Mouse (Mus musculus): ENCODE results near the gene Igsf9. TPM values are rescaled to one million over a fixed set of nuclear protein-coding genes. Genes with fewer than 3 reads are reported as not detected.

Gene Igsf9
- total and polyA plus RNA-seq, 2 experiments from 2014 or later = 13.5 to 33.0 TPM

DNA sequence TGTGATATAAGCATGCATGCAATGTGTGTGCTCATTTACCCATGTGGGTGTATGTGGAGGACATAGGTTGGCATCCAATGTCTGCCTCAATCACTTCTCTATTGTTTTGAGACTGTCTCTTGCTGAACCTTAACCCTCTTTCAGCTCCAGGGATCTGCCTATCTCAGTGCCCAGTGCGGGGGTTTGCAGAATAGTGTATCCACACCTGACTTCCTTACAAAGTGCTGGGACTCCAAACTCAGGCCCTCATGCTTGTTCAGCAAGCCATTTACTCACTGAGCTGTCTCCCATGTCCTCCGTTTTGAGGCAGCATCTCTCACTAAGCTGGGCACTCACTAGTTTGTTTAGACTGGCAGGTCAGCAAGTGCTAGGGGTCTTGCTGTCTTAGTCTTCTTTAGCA lies 43.0 kb upstream of the Igsf9 start:
- no peaks in the 10 kb centered on the region for H3K27me3 ChIP-seq (ENCODE audit: insufficient read depth, low read length)
- no peak for TF ChIP-seq CTCF (IDR thresholded peaks at IDR 0.05; ENCODE audit: low read depth)
- H3K9me3 ChIP-seq (ENCODE audit: low read length) = no peaks in the 10 kb centered on the region
- no peak overlapping the region for H3K9ac ChIP-seq (replicated peaks; ENCODE audit: low read length)
- H3K4me1 ChIP-seq (ENCODE audit: insufficient read depth, low read length) = no peaks in the 10 kb centered on the region
- DNase-seq (ENCODE audit: low spot score) (no peak), ATAC-seq (no peak)
- H3K27ac ChIP-seq = no peak overlapping the region
- H3K4me3 ChIP-seq (ENCODE audit: low read length) = no peak overlapping the region
- no peak overlapping the region for H3K4me2 ChIP-seq (ENCODE audit: low read depth, low read length)
- 88% methylated on average over 2 of the region's 2 CpGs for WGBS
- H3K36me3 ChIP-seq (ENCODE audit: insufficient read depth, low read length) = no peaks in the 10 kb centered on the region

DNA sequence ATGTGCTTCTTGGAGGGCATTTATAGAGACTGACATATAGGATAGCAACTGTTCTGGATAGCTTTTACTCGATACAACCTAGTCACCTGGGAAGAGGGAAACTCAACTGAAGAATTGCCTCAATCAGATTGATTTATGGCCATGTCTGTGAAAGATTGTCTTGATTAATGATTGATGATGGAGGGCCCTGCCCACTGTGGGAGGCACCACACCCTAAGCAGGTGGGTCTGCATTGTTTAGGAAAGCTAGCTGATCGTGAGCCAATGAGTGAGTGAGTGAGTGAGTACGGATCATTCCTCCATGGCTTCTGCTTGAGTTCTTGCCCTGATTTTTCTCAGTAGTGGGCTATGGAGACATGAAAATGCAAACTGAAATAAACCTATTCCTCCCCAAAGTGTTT lies 41.1 kb upstream of the Igsf9 start:
- no peak for DNase-seq (ENCODE audit: low spot score)

DNA sequence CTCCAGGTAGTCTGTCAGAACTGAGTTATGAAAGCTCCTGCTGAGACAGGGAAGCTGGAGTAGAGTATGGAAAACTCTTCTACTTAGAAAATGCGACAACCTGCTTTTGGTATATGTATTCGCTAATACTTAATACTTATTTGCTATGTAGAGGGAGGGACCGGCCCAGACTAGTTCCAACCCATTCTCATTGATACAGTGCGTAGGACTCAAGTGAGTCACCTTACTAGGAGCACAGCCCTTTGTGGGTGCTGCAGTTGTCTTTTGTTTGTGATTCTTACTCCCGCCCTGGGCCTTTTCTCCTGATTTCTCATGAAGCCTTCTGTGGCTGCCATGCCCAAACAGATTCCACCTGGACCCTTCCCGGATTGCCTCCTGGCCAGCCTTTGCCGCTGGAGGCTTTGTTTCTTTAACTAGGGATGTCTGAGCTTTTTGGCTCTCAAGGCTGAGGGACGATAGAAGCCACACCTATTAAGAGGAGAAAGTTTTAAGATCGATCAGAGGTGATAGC lies 39.6 kb upstream of the Igsf9 start:
- no peak overlapping the region for H3K4me3 ChIP-seq (ENCODE audit: low read length)
- 89% methylated on average over 9 of the region's 9 CpGs for WGBS
- TF ChIP-seq CTCF (IDR thresholded peaks at IDR 0.05; ENCODE audit: low read depth) = no peak
- no peak overlapping the region for H3K9ac ChIP-seq (replicated peaks; ENCODE audit: low read length)
- DNase-seq (ENCODE audit: low spot score) = no peak
- H3K27ac ChIP-seq = no peak overlapping the region
- H3K4me1 ChIP-seq (ENCODE audit: insufficient read depth, low read length) = no peaks in the 10 kb centered on the region
- no peaks in the 10 kb centered on the region for H3K27me3 ChIP-seq (ENCODE audit: insufficient read depth, low read length)
- H3K36me3 ChIP-seq (ENCODE audit: insufficient read depth, low read length) = no peaks in the 10 kb centered on the region
- ATAC-seq = no peak
- no peak overlapping the region for H3K4me2 ChIP-seq (ENCODE audit: low read depth, low read length)
- H3K9me3 ChIP-seq (ENCODE audit: low read length) = no peaks in the 10 kb centered on the region

More for the DNA sequence above, 41.1 kb upstream of the Igsf9 start:
- H3K4me1 ChIP-seq (ENCODE audit: insufficient read depth, low read length) = no peaks in the 10 kb centered on the region
- no peak for TF ChIP-seq CTCF (IDR thresholded peaks at IDR 0.05; ENCODE audit: low read depth)
- H3K27me3 ChIP-seq (ENCODE audit: insufficient read depth, low read length) = no peaks in the 10 kb centered on the region
- WGBS = 83% methylated on average over 3 of the region's 3 CpGs
- no peak overlapping the region for H3K4me2 ChIP-seq (ENCODE audit: low read depth, low read length)
- no peaks in the 10 kb centered on the region for H3K36me3 ChIP-seq (ENCODE audit: insufficient read depth, low read length)
- H3K9me3 ChIP-seq (ENCODE audit: low read length) = no peaks in the 10 kb centered on the region
- no peak overlapping the region for H3K27ac ChIP-seq
- no peak for ATAC-seq
- no peak overlapping the region for H3K4me3 ChIP-seq (ENCODE audit: low read length)
- H3K9ac ChIP-seq (replicated peaks; ENCODE audit: low read length) = no peak overlapping the region

DNA sequence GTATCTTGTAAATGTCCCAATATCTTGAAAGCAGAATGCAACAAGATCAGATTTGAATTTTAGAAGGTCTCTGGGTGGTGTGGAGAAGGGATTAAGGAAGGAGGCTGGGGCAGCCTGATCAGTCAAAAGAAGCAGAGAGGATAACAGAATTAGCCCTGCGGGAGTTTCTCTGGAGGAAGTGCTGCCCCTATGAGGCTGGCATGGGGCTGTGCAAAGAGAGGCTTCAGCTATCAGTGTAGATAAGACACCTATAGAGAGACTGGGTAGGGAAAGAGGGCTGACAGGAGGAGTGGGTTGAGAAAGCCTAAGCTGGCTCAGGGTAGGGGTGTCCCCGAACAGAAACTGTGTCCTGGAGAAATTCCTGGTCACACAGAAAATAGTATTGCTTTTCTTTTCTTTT lies 31.4 kb upstream of the Igsf9 start:
- Histone ChIP-seq H3K4me3 (ENCODE audit: low read length) (no peak overlapping the region), H3K4me1 (ENCODE audit: insufficient read depth, low read length) (no peaks in the 10 kb centered on the region), H3K4me2 (ENCODE audit: low read depth, low read length) (no peak overlapping the region), H3K9ac (replicated peaks; ENCODE audit: low read length) (no peak overlapping the region), H3K27ac (no peak overlapping the region), H3K36me3 (ENCODE audit: insufficient read depth, low read length) (no peaks in the 10 kb centered on the region), H3K27me3 (ENCODE audit: insufficient read depth, low read length) (no peaks in the 10 kb centered on the region), H3K9me3 (ENCODE audit: low read length) (no peaks in the 10 kb centered on the region)
- ATAC-seq = no peak
- DNase-seq (ENCODE audit: low spot score) = no peak
- no peak for TF ChIP-seq CTCF (IDR thresholded peaks at IDR 0.05; ENCODE audit: low read depth)
- WGBS = 34% methylated on average over 2 of the region's 2 CpGs

DNA sequence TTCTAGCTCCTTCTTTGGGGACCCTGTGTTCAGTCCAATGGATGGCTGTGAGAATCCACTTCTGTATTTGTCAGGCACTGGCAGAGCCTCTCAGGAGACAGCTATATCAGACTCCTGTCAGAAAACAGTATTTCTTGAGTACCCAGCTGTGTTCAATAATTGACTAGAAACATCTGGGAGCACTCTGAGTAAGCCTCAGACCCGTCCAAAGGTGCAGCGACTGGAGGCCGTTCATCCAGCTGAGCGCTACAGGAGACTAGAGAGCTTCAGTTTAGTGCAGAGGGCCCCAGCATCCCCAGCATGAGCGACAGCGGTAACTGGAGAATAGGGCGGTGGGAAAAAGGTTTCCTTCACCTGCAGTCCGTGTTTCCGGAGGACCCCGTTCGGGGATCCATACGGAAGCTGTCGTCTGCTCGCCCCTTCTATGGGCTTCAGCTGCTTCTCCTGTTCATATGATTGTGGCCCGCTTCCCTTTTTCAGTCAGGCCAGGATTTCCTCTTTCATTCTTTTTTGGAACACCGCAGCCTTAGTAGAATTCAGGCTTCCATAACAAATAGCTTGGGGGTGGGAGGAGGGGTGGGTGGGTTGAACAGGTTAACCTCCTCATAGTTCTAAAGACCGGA lies 30.6 kb upstream of the Igsf9 start:
- WGBS = 42% methylated on average over 17 of the region's 17 CpGs
- ATAC-seq = no peak
- DNase-seq (ENCODE audit: low spot score) = no peak

DNA sequence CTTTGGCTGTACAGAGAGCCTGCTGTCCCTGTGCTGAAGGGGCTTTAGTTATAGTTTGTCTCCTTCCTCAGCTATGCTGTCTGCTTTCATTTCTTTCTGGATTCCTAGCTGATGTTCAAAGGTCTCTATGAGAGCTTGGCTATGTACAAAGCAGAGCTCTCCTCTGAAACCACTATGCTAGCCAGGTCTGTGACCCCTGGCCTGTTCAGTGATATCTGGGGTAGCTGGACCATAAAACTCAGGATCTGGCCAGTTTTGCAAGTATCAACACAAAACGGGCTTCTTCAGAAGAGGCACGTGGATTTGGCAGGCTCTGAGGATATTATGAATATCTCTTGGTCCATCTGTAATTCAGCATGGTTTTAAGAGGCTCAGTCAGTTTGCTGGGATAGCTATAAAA lies 28.7 kb upstream of the Igsf9 start:
- Histone ChIP-seq H3K4me2 (ENCODE audit: low read depth, low read length) (no peak overlapping the region), H3K27ac (no peak overlapping the region), H3K4me1 (ENCODE audit: insufficient read depth, low read length) (no peaks in the 10 kb centered on the region), H3K27me3 (ENCODE audit: insufficient read depth, low read length) (no peaks in the 10 kb centered on the region), H3K9ac (replicated peaks; ENCODE audit: low read length) (no peak overlapping the region), H3K36me3 (ENCODE audit: insufficient read depth, low read length) (no peaks in the 10 kb centered on the region), H3K9me3 (ENCODE audit: low read length) (no peaks in the 10 kb centered on the region), H3K4me3 (ENCODE audit: low read length) (no peak overlapping the region)
- DNase-seq (ENCODE audit: low spot score) (no peak), ATAC-seq (no peak)
- no peak for TF ChIP-seq CTCF (IDR thresholded peaks at IDR 0.05; ENCODE audit: low read depth)
- 76% methylated on average over 2 of the region's 2 CpGs for WGBS

More for the DNA sequence above, 30.6 kb upstream of the Igsf9 start:
- no peaks in the 10 kb centered on the region for H3K4me1 ChIP-seq (ENCODE audit: insufficient read depth, low read length)
- no peak for TF ChIP-seq CTCF (IDR thresholded peaks at IDR 0.05; ENCODE audit: low read depth)
- H3K36me3 ChIP-seq (ENCODE audit: insufficient read depth, low read length) = no peaks in the 10 kb centered on the region
- H3K4me2 ChIP-seq (ENCODE audit: low read depth, low read length) = no peak overlapping the region
- H3K27me3 ChIP-seq (ENCODE audit: insufficient read depth, low read length) = no peaks in the 10 kb centered on the region
- H3K9ac ChIP-seq (replicated peaks; ENCODE audit: low read length) = no peak overlapping the region
- H3K9me3 ChIP-seq (ENCODE audit: low read length) = no peaks in the 10 kb centered on the region
- H3K4me3 ChIP-seq (ENCODE audit: low read length) = no peak overlapping the region
- no peak overlapping the region for H3K27ac ChIP-seq

DNA sequence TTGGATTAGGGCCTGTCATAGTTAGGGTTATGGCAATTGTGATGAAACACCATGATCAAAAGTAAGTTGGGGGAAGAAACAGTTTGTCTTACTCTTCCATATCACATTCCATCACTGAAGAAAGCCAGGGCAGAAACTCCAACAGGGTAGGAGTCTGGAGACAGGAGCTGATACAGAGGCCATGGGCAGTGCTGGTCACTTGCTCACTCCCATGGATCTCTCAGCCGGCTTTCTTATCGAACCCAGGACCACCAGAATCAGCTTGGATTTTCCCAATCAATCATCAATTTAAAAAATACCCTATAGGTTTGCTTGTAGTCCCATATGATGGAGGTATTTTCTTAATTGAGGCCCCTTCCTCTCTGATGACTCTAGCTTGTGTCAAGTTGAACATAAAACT lies 27.8 kb upstream of the Igsf9 start:
- no peaks in the 10 kb centered on the region for H3K9me3 ChIP-seq (ENCODE audit: low read length)
- no peak overlapping the region for H3K9ac ChIP-seq (replicated peaks; ENCODE audit: low read length)
- TF ChIP-seq CTCF (IDR thresholded peaks at IDR 0.05; ENCODE audit: low read depth) = no peak
- DNase-seq (ENCODE audit: low spot score) = no peak
- H3K27ac ChIP-seq = no peak overlapping the region
- H3K4me2 ChIP-seq (ENCODE audit: low read depth, low read length) = no peak overlapping the region
- H3K27me3 ChIP-seq (ENCODE audit: insufficient read depth, low read length) = no peaks in the 10 kb centered on the region
- H3K36me3 ChIP-seq (ENCODE audit: insufficient read depth, low read length) = no peaks in the 10 kb centered on the region
- no peaks in the 10 kb centered on the region for H3K4me1 ChIP-seq (ENCODE audit: insufficient read depth, low read length)
- no peak for ATAC-seq
- WGBS = 91% methylated on average over 2 of the region's 2 CpGs
- no peak overlapping the region for H3K4me3 ChIP-seq (ENCODE audit: low read length)

All from hindbrain, postnatal 0 days (tissue).